Mouse (Mus musculus) CH12.LX (cell line): ENCODE measurements around the gene Clk1.

Source experiments
- CTCF ChIP-seq, 2 experiments: IDR thresholded peaks in 1 of 2; conservative IDR thresholded peaks in 1 of 2; 2 replicates each; pipeline ENCODE4 v1.5.1; 2011 to 2012; ENCODE audit warnings: low read depth in 2 of 2, low read length in 2 of 2, improper control_type of control experiment in 1 of 2, inconsistent platforms in 1 of 2, mild to moderate bottlenecking in 1 of 2, moderate library complexity in 1 of 2
- ELF1 ChIP-seq: IDR thresholded peaks from 2 replicates; pipeline ENCODE4 v1.6.1; 2014; ENCODE audit warnings: low read depth, mild to moderate bottlenecking, inconsistent platforms, low read length, improper control_type of control experiment
- KAT2A ChIP-seq: IDR thresholded peaks from 2 replicates; pipeline ENCODE4 v1.6.1; 2012; ENCODE audit warnings: low read length, improper control_type of control experiment, inconsistent platforms; ENCODE audit not compliant: insufficient replicate concordance
- MAX ChIP-seq: IDR thresholded peaks from 2 replicates; pipeline ENCODE4 v1.6.1; 2011; ENCODE audit warnings: low read length, improper control_type of control experiment
- POLR2A ChIP-seq: IDR thresholded peaks from 2 replicates; pipeline ENCODE4 v1.6.1; 2011; ENCODE audit warnings: low read depth, mild to moderate bottlenecking, improper control_type of control experiment, low read length

DNA sequence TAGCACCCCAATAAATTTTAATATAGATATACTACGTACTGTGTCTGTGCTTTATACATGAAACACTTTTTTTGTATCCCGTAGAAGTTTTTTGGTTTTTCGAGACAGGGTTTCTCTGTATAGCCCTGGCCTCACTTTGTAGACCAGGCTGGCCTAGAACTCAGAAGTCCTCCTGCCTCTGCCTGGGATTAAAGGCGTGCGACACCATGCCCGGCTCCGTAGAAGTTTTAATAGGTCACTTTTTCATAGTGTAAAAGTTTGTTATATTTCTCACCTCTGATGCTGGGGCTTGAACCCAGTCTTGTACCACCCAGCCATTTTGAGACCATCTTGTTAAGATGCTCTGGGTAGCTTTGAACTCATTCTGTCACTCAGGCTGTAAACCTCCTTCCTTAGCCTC is 16.5 kb downstream of the Clk1 start:
- TF ChIP-seq CTCF (conservative IDR thresholded peaks at IDR 0.05 in 1 of 2, IDR thresholded peaks at IDR 0.05 in 1 of 2; ENCODE audit: low read depth in 2 of 2, low read length in 2 of 2): no peak
- TF ChIP-seq KAT2A: no peak
- TF ChIP-seq ELF1: no peak
- TF ChIP-seq POLR2A: no peak
- no peak for TF ChIP-seq MAX
